28 mouse cellular contexts compared by ENCODE assay signal in the genomic region with DNA sequence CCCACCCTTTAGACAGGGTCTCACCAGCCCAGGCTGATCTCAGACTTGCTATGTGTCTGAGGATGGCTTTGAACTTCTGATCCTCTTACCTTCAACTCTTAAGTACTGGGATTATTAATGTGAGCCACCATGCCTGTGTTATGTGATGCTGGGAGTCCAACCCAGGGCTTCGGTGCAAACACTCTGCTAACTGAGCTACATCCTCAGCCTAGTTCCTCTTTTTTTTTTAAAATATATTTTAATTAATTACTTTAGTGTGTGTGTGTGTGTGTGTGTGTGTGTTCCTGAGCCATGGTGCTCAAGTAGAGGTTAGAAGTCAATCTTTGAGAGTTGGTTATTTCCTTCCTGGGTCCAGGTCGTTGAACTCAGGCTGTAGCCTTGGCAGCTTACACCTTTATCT. TPM values are rescaled to one million over a fixed set of nuclear protein-coding genes. Genes with fewer than 3 reads are reported as not detected.
DNase-seq lines count a peak whose midpoint lies in the region; ATAC-seq and TF ChIP-seq lines count a peak whose summit lies in the region.
"Had no signal": no experiment of that assay in that cellular context is flagged by ENCODE, and none has a peak within 500 bp of the region (broad histone marks: within the 10 kb centered on the region; RNA-seq: fewer than 3 reads in every experiment).

No protein-coding gene starts in this region.

- no peaks in the 10 kb centered on the region for H3K4me1 ChIP-seq in MEL (ENCODE audit: control insufficient read depth in 1 of 2, insufficient read depth in 2 of 2, low read length in 2 of 2)
- H3K4me1 ChIP-seq in forebrain, embryonic 15.5 days, result no peaks in the 10 kb centered on the region
- no peaks in the 10 kb centered on the region for H3K4me1 ChIP-seq in forebrain, embryonic 11.5 days (replicated peaks; ENCODE audit: control insufficient read depth, insufficient read depth, low read length)
- H3K4me1 ChIP-seq: embryonic facial prominence, embryonic 12.5 days; forebrain, embryonic 12.5 days had no signal

- no peak for ATAC-seq in frontal cortex, adult (ENCODE audit: low TSS enrichment)
- no peak for ATAC-seq in forebrain, embryonic 15.5 days (replicated peaks)
- ATAC-seq in forebrain, embryonic 11.5 days (replicated peaks; ENCODE audit: low FRiP score), result no peak
- ATAC-seq: CD4-positive, CD25-positive, alpha-beta regulatory T cell, adult 4 months; forebrain, embryonic 14.5 days; forebrain, postnatal 0 days had no signal

- WGBS in macrophage (ENCODE audit: missing documents), result 22% methylated on average over 2 of the region's 2 CpGs
- WGBS in forebrain, embryonic 15.5 days, result 84% methylated on average over 2 of the region's 2 CpGs
- WGBS in forebrain, embryonic 11.5 days, result 76% methylated on average over 2 of the region's 2 CpGs

- H3K9me3 ChIP-seq in MEL (replicated peaks; ENCODE audit: insufficient read depth, low read length), result no peaks in the 10 kb centered on the region
- no peaks in the 10 kb centered on the region for H3K9me3 ChIP-seq in forebrain, embryonic 15.5 days
- H3K9me3 ChIP-seq in forebrain, embryonic 11.5 days (ENCODE audit: control insufficient read depth, low read length), result no peaks in the 10 kb centered on the region
- H3K9me3 ChIP-seq: embryonic facial prominence, embryonic 10.5 days; embryonic facial prominence, embryonic 12.5 days; forebrain, embryonic 12.5 days had no signal

- no peak for TF ChIP-seq POLR2A in MEL (IDR thresholded peaks at IDR 0.05; ENCODE audit: control insufficient read depth in 1 of 2, insufficient read depth in 1 of 2, low read depth in 1 of 2, low read length in 2 of 2, poor library complexity in 1 of 2)

- TF ChIP-seq EP300 in MEL (IDR thresholded peaks at IDR 0.05; ENCODE audit: low read depth in 1 of 2, low read length in 2 of 2), result no peak

- no peak for TF ChIP-seq RAD21 in MEL (IDR thresholded peaks at IDR 0.05; ENCODE audit: low read depth, low read length)

- no peak for TF ChIP-seq CTCF in MEL (IDR thresholded peaks at IDR 0.05 in 2 of 3, conservative IDR thresholded peaks at IDR 0.05 in 1 of 3; ENCODE audit: control insufficient read depth in 1 of 3, insufficient read depth in 1 of 3, low read depth in 2 of 3, low read length in 3 of 3, poor library complexity in 1 of 3, severe bottlenecking in 1 of 3)

- no peak overlapping the region for H3K27ac ChIP-seq in MEL (ENCODE audit: control insufficient read depth, low read depth, low read length)
- H3K27ac ChIP-seq in macrophage, result peak overlapping the region; percentile 89
- H3K27ac ChIP-seq in forebrain, embryonic 15.5 days (replicated peaks), result no peak overlapping the region
- H3K27ac ChIP-seq in forebrain, embryonic 11.5 days (ENCODE audit: low read depth, low read length), result no peak overlapping the region
- H3K27ac ChIP-seq: embryonic facial prominence, embryonic 10.5 days; embryonic facial prominence, embryonic 12.5 days; forebrain, embryonic 12.5 days had no signal

- H3K4me2 ChIP-seq in forebrain, embryonic 15.5 days (replicated peaks), result no peak overlapping the region
- H3K4me2 ChIP-seq in forebrain, embryonic 11.5 days (ENCODE audit: low read depth, low read length, severe bottlenecking), result no peak overlapping the region
- H3K4me2 ChIP-seq: embryonic facial prominence, embryonic 12.5 days; forebrain, embryonic 12.5 days had no signal

- no peaks in the 10 kb centered on the region for H3K79me2 ChIP-seq in MEL (ENCODE audit: control insufficient read depth, insufficient read depth, low read length, poor library complexity)
- no peaks in the 10 kb centered on the region for H3K79me2 ChIP-seq in macrophage (ENCODE audit: inconsistent target)

- peak; percentile 73 for DNase-seq in 416B (ENCODE audit: low read depth)
- peak; percentile 70 for DNase-seq in A20 (ENCODE audit: low read depth, low spot score)
- DNase-seq in MEL (ENCODE audit: low read depth, low spot score), result peak; percentile 46
- DNase-seq in adipocyte (ENCODE audit: low spot score), result no peak
- no peak for DNase-seq in forebrain, embryonic 11.5 days (ENCODE audit: low spot score)
- DNase-seq: adrenal gland, adult 8-10 months; adrenal gland, postnatal 25 days; cerebellum, adult 11-12 months; cerebellum, adult 2 months; cerebellum, adult 9-10 months; cerebellum, postnatal 10 days; cerebellum, postnatal 25 days; forebrain, postnatal 0 days had no signal

- H3K4me3 ChIP-seq in MEL (ENCODE audit: control insufficient read depth in 1 of 2, insufficient read depth in 1 of 2, low read depth in 2 of 2, low read length in 2 of 2) (no peak overlapping the region), macrophage (ENCODE audit: inconsistent target) (no peak overlapping the region)
- no peak overlapping the region for H3K4me3 ChIP-seq in forebrain, embryonic 15.5 days
- no peak overlapping the region for H3K4me3 ChIP-seq in forebrain, embryonic 11.5 days (ENCODE audit: low read depth, low read length)
- H3K4me3 ChIP-seq: embryonic facial prominence, embryonic 10.5 days; embryonic facial prominence, embryonic 12.5 days; forebrain, embryonic 12.5 days had no signal

- no peak overlapping the region for H3K9ac ChIP-seq in MEL (ENCODE audit: control insufficient read depth, low read depth, low read length, poor library complexity, severe bottlenecking)
- H3K9ac ChIP-seq in forebrain, embryonic 15.5 days (replicated peaks), result no peak overlapping the region
- no peak overlapping the region for H3K9ac ChIP-seq in forebrain, embryonic 11.5 days (ENCODE audit: low read length)
- H3K9ac ChIP-seq: embryonic facial prominence, embryonic 12.5 days; forebrain, embryonic 12.5 days; forebrain, postnatal 0 days had no signal

- H3K27me3 ChIP-seq in MEL (ENCODE audit: control insufficient read depth in 1 of 2, insufficient read depth in 2 of 2, low read length in 2 of 2), result no peaks in the 10 kb centered on the region
- H3K27me3 ChIP-seq in forebrain, embryonic 15.5 days, result no peaks in the 10 kb centered on the region
- H3K27me3 ChIP-seq in forebrain, embryonic 11.5 days (ENCODE audit: control insufficient read depth, insufficient read depth, low read length), result no peaks in the 10 kb centered on the region
- H3K27me3 ChIP-seq: CH12.LX; embryonic facial prominence, embryonic 12.5 days; forebrain, embryonic 12.5 days had no signal

- H3K36me3 ChIP-seq in MEL (ENCODE audit: control insufficient read depth in 1 of 2, insufficient read depth in 2 of 2, low read length in 2 of 2) (no peaks in the 10 kb centered on the region), macrophage (ENCODE audit: inconsistent target) (no peaks in the 10 kb centered on the region)
- H3K36me3 ChIP-seq in forebrain, embryonic 15.5 days, result no peaks in the 10 kb centered on the region
- no peaks in the 10 kb centered on the region for H3K36me3 ChIP-seq in forebrain, embryonic 11.5 days (ENCODE audit: control insufficient read depth, insufficient read depth, low read length)
- H3K36me3 ChIP-seq: embryonic facial prominence, embryonic 10.5 days; embryonic facial prominence, embryonic 12.5 days; forebrain, embryonic 12.5 days; G1E had no signal

RNA-seq across cellular contexts. Expression of a gene that starts 4.0 kb away (rescaled TPM):
- total RNA-seq in MEL (2012; rRNA removed), result not detected in 2 replicates
- polyA plus RNA-seq in MEL (2012; ENCODE audit: insufficient read depth in 1 of 2, insufficient read length in 2 of 2, low read depth in 1 of 2, low replicate concordance in 2 of 2, missing spikeins in 1 of 2), result not detected
- 10 to 100 TPM in 14 of 26 experiments, 1 to 10 TPM in 12; 3.1 to 28.0 (median 11.2) TPM for total RNA-seq in macrophage (2018; cell fraction: chromatin; rRNA removed)
- 1 to 10 TPM; 1.7 to 6.0 (median 3.1) TPM for total RNA-seq in macrophage (2018; cell fraction: cytosol; rRNA removed)
- 10 to 100 TPM in 18 of 26 experiments, 1 to 10 TPM in 8; 4.2 to 27.9 (median 11.0) TPM for total RNA-seq in macrophage (2018; cell fraction: nucleus; rRNA removed)
- polyA plus RNA-seq in macrophage (2018), result 2.6 to 6.3 TPM (median 2.7 TPM) in 3 replicates
- polyA plus RNA-seq in forebrain, embryonic 15.5 days (2015; fragmentation: Nextera tagmentation; extraction: Ambion mirVana), result not detected in 2 replicates
- polyA plus RNA-seq in forebrain, embryonic 11.5 days (2014; fragmentation: Nextera tagmentation; extraction: Ambion mirVana), result not detected in 2 replicates
- total RNA-seq: forebrain, postnatal 0 days had no signal
- polyA plus RNA-seq: cerebellum, adult 2 months; embryonic facial prominence, embryonic 10.5 days; forebrain, embryonic 12.5 days; forebrain, embryonic 14.5 days; forebrain, postnatal 0 days; G1E had no signal

RNA-seq across cellular contexts. Expression of a gene that starts 27.9 kb away (rescaled TPM):
- total RNA-seq in MEL (2012; rRNA removed), result not detected in 2 replicates
- polyA plus RNA-seq in MEL (2012; ENCODE audit: insufficient read depth in 1 of 2, insufficient read length in 2 of 2, low read depth in 1 of 2, low replicate concordance in 2 of 2, missing spikeins in 1 of 2) (not detected), macrophage (2018) (not detected in 3 replicates)
- total RNA-seq in macrophage (2018; cell fraction: chromatin; rRNA removed), result not detected
- total RNA-seq in macrophage (2018; cell fraction: cytosol; rRNA removed), result under 1 TPM in 5 of 26 experiments, not detected in 21; 0.15 to 0.20 (median 0.18) TPM
- not detected for total RNA-seq in macrophage (2018; cell fraction: nucleus; rRNA removed)
- not detected in 2 replicates for polyA plus RNA-seq in forebrain, embryonic 15.5 days (2015; fragmentation: Nextera tagmentation; extraction: Ambion mirVana)
- polyA plus RNA-seq in forebrain, embryonic 11.5 days (2014; fragmentation: Nextera tagmentation; extraction: Ambion mirVana), result not detected in 2 replicates
- total RNA-seq: adrenal gland, adult 18-20 months; adrenal gland, adult 8-10 months; adrenal gland, postnatal 25 days; adrenal gland, postnatal 4 days; CH12.LX; forebrain, postnatal 0 days; G1E had no signal
- polyA plus RNA-seq: CD4-positive, CD25-positive, alpha-beta regulatory T cell, adult 4 months; cerebellum, adult 2 months; cortical plate, adult 2 months; embryonic facial prominence, embryonic 10.5 days; embryonic facial prominence, embryonic 12.5 days; embryonic facial prominence, embryonic 14.5 days; forebrain, embryonic 12.5 days; forebrain, embryonic 14.5 days; forebrain, postnatal 0 days; frontal cortex, adult 2 months; G1E had no signal

RNA-seq across cellular contexts. Expression of a gene that starts 44.2 kb away (rescaled TPM):
- not detected in 2 replicates for total RNA-seq in MEL (2012; rRNA removed)
- under 1 TPM in 1 of 2 experiments, not detected in 1; 0.25 TPM for polyA plus RNA-seq in MEL (2012; ENCODE audit: insufficient read depth in 1 of 2, insufficient read length in 2 of 2, low read depth in 1 of 2, low replicate concordance in 2 of 2, missing spikeins in 1 of 2)
- 100 to 1,000 TPM in 23 of 26 experiments, 10 to 100 TPM in 3; 76.8 to 200 (median 144) TPM for total RNA-seq in macrophage (2018; cell fraction: chromatin; rRNA removed)
- 100 to 1,000 TPM; 293 to 703 (median 450) TPM for total RNA-seq in macrophage (2018; cell fraction: cytosol; rRNA removed)
- total RNA-seq in macrophage (2018; cell fraction: nucleus; rRNA removed), result 100 to 1,000 TPM; 156 to 447 (median 313) TPM
- polyA plus RNA-seq in macrophage (2018), result 199 to 492 TPM (median 394 TPM) in 3 replicates
- polyA plus RNA-seq in forebrain, embryonic 15.5 days (2015; fragmentation: Nextera tagmentation; extraction: Ambion mirVana), result 0.37 TPM in 1 of 2 replicates, not detected in the other
- not detected in 2 replicates for polyA plus RNA-seq in forebrain, embryonic 11.5 days (2014; fragmentation: Nextera tagmentation; extraction: Ambion mirVana)
- total RNA-seq: forebrain, postnatal 0 days had no signal
- polyA plus RNA-seq: forebrain, embryonic 12.5 days; forebrain, embryonic 14.5 days; G1E had no signal

RNA-seq across cellular contexts. Expression of a gene that starts 59.8 kb away (rescaled TPM):
- total RNA-seq in MEL (2012; rRNA removed), result 4.6 and 5.5 TPM in 2 replicates
- 1 to 10 TPM in 1 of 2 experiments, not detected in 1; 8.8 TPM for polyA plus RNA-seq in MEL (2012; ENCODE audit: insufficient read depth in 1 of 2, insufficient read length in 2 of 2, low read depth in 1 of 2, low replicate concordance in 2 of 2, missing spikeins in 1 of 2)
- 10 to 100 TPM in 9 of 26 experiments, 1 to 10 TPM in 17; 1.2 to 19.7 (median 5.0) TPM for total RNA-seq in macrophage (2018; cell fraction: chromatin; rRNA removed)
- 10 to 100 TPM in 5 of 26 experiments, 1 to 10 TPM in 21; 2.7 to 11.6 (median 7.5) TPM for total RNA-seq in macrophage (2018; cell fraction: cytosol; rRNA removed)
- total RNA-seq in macrophage (2018; cell fraction: nucleus; rRNA removed), result 10 to 100 TPM in 12 of 26 experiments, 1 to 10 TPM in 14; 3.5 to 31.9 (median 8.3) TPM
- 6.9 to 8.0 TPM (median 7.2 TPM) in 3 replicates for polyA plus RNA-seq in macrophage (2018)
- polyA plus RNA-seq in forebrain, embryonic 15.5 days (2015; fragmentation: Nextera tagmentation; extraction: Ambion mirVana), result 31.8 and 32.8 TPM in 2 replicates
- 12.5 and 13.5 TPM in 2 replicates for polyA plus RNA-seq in forebrain, embryonic 11.5 days (2014; fragmentation: Nextera tagmentation; extraction: Ambion mirVana)

Comparison
In these comparisons a context has a peak if more than half of its experiments do, and no peak if none do; other contexts are left out.
1. DNase-seq: peak in 416B (single experiment), A20 (single experiment) and MEL (single experiment); none in adipocyte (single experiment) and forebrain, embryonic 11.5 days (single experiment).
2. RNA of a gene that starts 44.2 kb away (polyA plus RNA-seq): 199 to 492 TPM in macrophage; 0.37 TPM in forebrain, embryonic 15.5 days, 0.25 TPM in MEL and not detected in forebrain, embryonic 11.5 days; every median in the first group is over 100 times any median in the second.